Mouse (Mus musculus) lung, embryonic 16.5 days (tissue): ENCODE measurements at regions not wholly inside any gene's neighbourhood (a gene's known extent, or its start where the extent isn't known, plus 50 kb on each side); places are given as distances from the start of the nearest gene placed in this dataset.

ENCODE experiments used
- ATAC-seq: fragments of 200-750 bp; cut with Nextera tagmentation; 2 replicates; pipeline ENCODE4 v1.8.0; 2017; ENCODE audit warnings: low read depth, mild to moderate bottlenecking, moderate library complexity
- H3K27ac ChIP-seq: fragments of 300-500 bp; sonication (generic); 2 replicates; pipeline ENCODE4 v1.5.1; 2014; ENCODE audit warnings: mild to moderate bottlenecking, control low read depth, low read length
- H3K27me3 ChIP-seq: fragments of 300-500 bp; sonication (generic); 2 replicates; pipeline ENCODE4 v1.6.1; 2014; ENCODE audit warnings: low read depth, low read length, mixed read lengths; ENCODE audit not compliant: control insufficient read depth, insufficient read depth
- H3K36me3 ChIP-seq: fragments of 300-500 bp; sonication (generic); 2 replicates; pipeline ENCODE4 v1.6.1; 2014; ENCODE audit warnings: low read length; ENCODE audit not compliant: control insufficient read depth, insufficient read depth
- H3K4me1 ChIP-seq: fragments of 300-500 bp; sonication (generic); replicated peaks from 2 replicates; pipeline ENCODE4 v1.6.1; 2014; ENCODE audit warnings: low read length, mixed read lengths; ENCODE audit not compliant: control insufficient read depth, insufficient read depth
- H3K4me2 ChIP-seq: fragments of 300-500 bp; sonication (generic); 2 replicates; pipeline ENCODE4 v1.6.1; 2014; ENCODE audit warnings: low read depth, low read length, control low read depth
- H3K4me3 ChIP-seq: fragments of 300-500 bp; sonication (generic); 2 replicates; pipeline ENCODE4 v1.5.1; 2014; ENCODE audit warnings: mild to moderate bottlenecking, low read length, control low read depth
- H3K9ac ChIP-seq: fragments of 300-500 bp; sonication (generic); 2 replicates; pipeline ENCODE4 v1.6.1; 2014; ENCODE audit warnings: low read length, control low read depth
- H3K9me3 ChIP-seq: fragments of 300-500 bp; sonication (generic); 2 replicates; pipeline ENCODE4 v1.6.1; 2016; ENCODE audit warnings: low read length; ENCODE audit not compliant: control insufficient read depth
- WGBS: fragments of 180-500 bp; shearing (Covaris S2); extraction: QIAGEN DNeasy Blood & Tissue Kit; methylation state at CpG from one replicate; pipeline ENCODE4 v1.1.7; 2014; 5-methylcytosine and 5-hydroxymethylcytosine counted together

- 42% methylated on average over 3 of the region's 3 CpGs for WGBS
- H3K9me3 ChIP-seq = no peaks in the 10 kb centered on the region
- peak; percentile 28; the same call in 1 of the 2 replicates for ATAC-seq
Measured at GRCm38 (mm10) chr5:106122928-106123327, 246.6 kb downstream of the Zfp326 start.

GRCm38 (mm10) chr5:106119584-106119983, 243.2 kb downstream of the Zfp326 start:
- Histone ChIP-seq H3K27me3 (no peaks in the 10 kb centered on the region), H3K27ac (no peak overlapping the region; the same call in 1 of the 2 replicates), H3K4me2 (no peak overlapping the region), H3K9ac (no peak overlapping the region), H3K36me3 (no peaks in the 10 kb centered on the region), H3K9me3 (no peaks in the 10 kb centered on the region), H3K4me1 (0 out of 2 replicates have a peak, but pooled peaks cover 3% of the 10 kb centered on the region), H3K4me3 (no peak overlapping the region)
- ATAC-seq = peak; percentile 82
- 38% methylated on average over 1 of the region's 1 CpGs for WGBS

More at GRCm38 (mm10) chr5:106122928-106123327, 246.6 kb downstream of the Zfp326 start:
- no peaks in the 10 kb centered on the region for H3K36me3 ChIP-seq
- H3K27ac ChIP-seq = no peak overlapping the region
- no peak overlapping the region for H3K4me3 ChIP-seq
- H3K4me2 ChIP-seq = no peak overlapping the region
- 0 out of 2 replicates have a peak, but pooled peaks cover 3% of the 10 kb centered on the region for H3K4me1 ChIP-seq
- no peaks in the 10 kb centered on the region for H3K27me3 ChIP-seq
- H3K9ac ChIP-seq = no peak overlapping the region

- Histone ChIP-seq H3K9me3 (no peaks in the 10 kb centered on the region), H3K4me3 (no peak overlapping the region), H3K36me3 (no peaks in the 10 kb centered on the region), H3K9ac (no peak overlapping the region), H3K27me3 (no peaks in the 10 kb centered on the region), H3K4me1 (peaks cover 3% of the 10 kb centered on the region; the same call in 1 of the 2 replicates), H3K4me2 (no peak overlapping the region), H3K27ac (no peak overlapping the region)
- WGBS = 67% methylated on average over 3 of the region's 3 CpGs
- no peak for ATAC-seq
Measured at GRCm38 (mm10) chr5:106113186-106113585, 236.8 kb downstream of the Zfp326 start.

GRCm38 (mm10) chr5:106108474-106108971, 232.2 kb downstream of the Zfp326 start:
- Histone ChIP-seq H3K36me3 (no peaks in the 10 kb centered on the region), H3K4me1 (peaks cover 3% of the 10 kb centered on the region; the same call in 1 of the 2 replicates), H3K4me2 (no peak overlapping the region), H3K9me3 (no peaks in the 10 kb centered on the region), H3K27ac (no peak overlapping the region), H3K27me3 (no peaks in the 10 kb centered on the region), H3K4me3 (no peak overlapping the region), H3K9ac (no peak overlapping the region)
- 15% methylated on average over 8 of the region's 8 CpGs for WGBS
- ATAC-seq = peak; percentile 54; the same call in 1 of the 2 replicates

GRCm38 (mm10) chr5:106102255-106102654, 225.9 kb downstream of the Zfp326 start:
- Histone ChIP-seq H3K4me1 (no peaks in the 10 kb centered on the region), H3K4me3 (no peak overlapping the region), H3K27me3 (no peaks in the 10 kb centered on the region), H3K4me2 (no peak overlapping the region), H3K9me3 (no peaks in the 10 kb centered on the region), H3K36me3 (no peaks in the 10 kb centered on the region), H3K9ac (no peak overlapping the region), H3K27ac (no peak overlapping the region)
- WGBS = 85% methylated on average over 4 of the region's 4 CpGs
- no peak for ATAC-seq

GRCm38 (mm10) chr5:106098887-106099286, 222.5 kb downstream of the Zfp326 start:
- 38% methylated on average over 8 of the region's 8 CpGs for WGBS
- ATAC-seq = no peak

GRCm38 (mm10) chr5:106089332-106089731, 213.0 kb downstream of the Zfp326 start:
- Histone ChIP-seq H3K9ac (no peak overlapping the region), H3K4me2 (no peak overlapping the region), H3K9me3 (peaks cover 2% of the 10 kb centered on the region; the same call in 1 of the 2 replicates), H3K4me1 (no peaks in the 10 kb centered on the region), H3K27ac (no peak overlapping the region), H3K27me3 (no peaks in the 10 kb centered on the region), H3K4me3 (no peak overlapping the region), H3K36me3 (no peaks in the 10 kb centered on the region)
- ATAC-seq = no peak
- 71% methylated on average over 7 of the region's 7 CpGs for WGBS

More at GRCm38 (mm10) chr5:106098887-106099286, 222.5 kb downstream of the Zfp326 start:
- Histone ChIP-seq H3K27me3 (no peaks in the 10 kb centered on the region), H3K36me3 (no peaks in the 10 kb centered on the region), H3K27ac (no peak overlapping the region), H3K4me1 (no peaks in the 10 kb centered on the region), H3K9me3 (no peaks in the 10 kb centered on the region), H3K4me2 (no peak overlapping the region), H3K9ac (no peak overlapping the region), H3K4me3 (no peak overlapping the region)

- Histone ChIP-seq H3K9me3 (peaks cover 2% of the 10 kb centered on the region; the same call in 1 of the 2 replicates), H3K27me3 (no peaks in the 10 kb centered on the region), H3K9ac (no peak overlapping the region), H3K4me3 (no peak overlapping the region), H3K27ac (no peak overlapping the region), H3K4me1 (no peaks in the 10 kb centered on the region), H3K4me2 (no peak overlapping the region), H3K36me3 (no peaks in the 10 kb centered on the region)
- ATAC-seq = no peak
- whole genome bisulfite sequencing = 85% methylated on average over 5 of the region's 5 CpGs
Measured at GRCm38 (mm10) chr5:106088478-106089185, 212.3 kb downstream of the Zfp326 start.

GRCm38 (mm10) chr5:106083786-106084185, 207.4 kb downstream of the Zfp326 start:
- Histone ChIP-seq H3K27ac (no peak overlapping the region), H3K4me3 (no peak overlapping the region), H3K9me3 (peaks cover 2% of the 10 kb centered on the region; the same call in 1 of the 2 replicates), H3K4me2 (no peak overlapping the region), H3K36me3 (no peaks in the 10 kb centered on the region), H3K4me1 (no peaks in the 10 kb centered on the region), H3K9ac (no peak overlapping the region), H3K27me3 (no peaks in the 10 kb centered on the region)
- whole genome bisulfite sequencing = 74% methylated on average over 4 of the region's 4 CpGs
- no peak for ATAC-seq
